Mouse (Mus musculus): ENCODE data around the gene Eif2ak4.
A peak's percentile ranks its signal among the peaks of the same experiment; 100 is the strongest.

GRCm38 (mm10) chr2:118479550-118479909 is 91.1 kb downstream of the Eif2ak4 start, which contains the start of gene Srp14:
- TF ChIP-seq CTCF (IDR thresholded peaks at IDR 0.05; ENCODE audit: extremely low read depth, insufficient read length, insufficient replicate concordance, low read depth, low read length) (no peak), POLR2A (IDR thresholded peaks at IDR 0.05; ENCODE audit: low read depth, low read length) (peak; percentile 89)

All from small intestine, adult 2 months (tissue).